Mouse (Mus musculus) lung, postnatal 0 days (tissue): ENCODE results near the gene Birc3. TPM values are rescaled to one million over a fixed set of nuclear protein-coding genes. Genes with fewer than 3 reads are reported as not detected.
"Not testable (repeated sequence)": the region's sequence is repeated elsewhere in the genome, so short reads cannot be mapped to it uniquely, and the experiment has no call there.

Experiments
- ATAC-seq: fragments of 200-750 bp; cut with Nextera tagmentation; 2 replicates; pipeline ENCODE4 v1.8.0; 2017; ENCODE audit warnings: moderate library complexity
- DNase-seq: peaks from one replicate; pipeline ENCODE4 v3.0.0-alpha.2; 2016; ENCODE audit warnings: low spot score
- H3K27ac ChIP-seq: fragments of 300-500 bp; sonication (generic); 2 replicates; pipeline ENCODE4 v1.5.1; 2014; ENCODE audit warnings: antibody characterized with exemption, mild to moderate bottlenecking, low read length, mixed read lengths
- H3K27me3 ChIP-seq: fragments of 300-500 bp; sonication (generic); replicated peaks from 2 replicates; pipeline ENCODE4 v1.6.1; 2014; ENCODE audit warnings: low read length, mixed read lengths; ENCODE audit not compliant: insufficient read depth
- H3K36me3 ChIP-seq: fragments of 300-500 bp; sonication (generic); 2 replicates; pipeline ENCODE4 v1.6.1; 2014; ENCODE audit warnings: low read length, mixed read lengths; ENCODE audit not compliant: insufficient read depth
- H3K4me1 ChIP-seq: fragments of 300-500 bp; sonication (generic); 2 replicates; pipeline ENCODE4 v1.6.1; 2014; ENCODE audit warnings: antibody characterized with exemption, low read depth, low read length, mixed read lengths; ENCODE audit not compliant: insufficient read depth
- H3K4me2 ChIP-seq: fragments of 300-500 bp; sonication (generic); replicated peaks from 2 replicates; pipeline ENCODE4 v1.6.1; 2014; ENCODE audit warnings: low read depth, mild to moderate bottlenecking, low read length, moderate library complexity, mixed read lengths
- H3K4me3 ChIP-seq: fragments of 300-500 bp; sonication (generic); 2 replicates; pipeline ENCODE4 v1.5.1; 2014; ENCODE audit warnings: low read depth, low read length
- H3K9ac ChIP-seq: fragments of 300-500 bp; sonication (generic); replicated peaks from 2 replicates; pipeline ENCODE4 v1.6.1; 2014; ENCODE audit warnings: low read depth, mild to moderate bottlenecking
- H3K9me3 ChIP-seq: fragments of 300-500 bp; sonication (generic); 2 replicates; pipeline ENCODE4 v1.6.1; 2016; ENCODE audit warnings: low read length, mixed read lengths
- CTCF ChIP-seq: IDR thresholded peaks from 2 replicates; pipeline ENCODE4 v1.5.1; 2016; ENCODE audit warnings: antibody characterized with exemption, mild to moderate bottlenecking
- EP300 ChIP-seq: IDR thresholded peaks from 2 replicates; pipeline ENCODE4 v1.6.1; 2016; ENCODE audit warnings: antibody characterized with exemption, mild to moderate bottlenecking, control low read depth
- WGBS: fragments of 180-500 bp; shearing (Covaris S2); extraction: QIAGEN DNeasy Blood & Tissue Kit; methylation state at CpG from one replicate; pipeline ENCODE4 v1.1.7; 2014; 5-methylcytosine and 5-hydroxymethylcytosine counted together
- polyA plus RNA-seq: library from polyadenylated mRNA; unstranded; fragments of >200 nt; fragmentation: Nextera tagmentation; extraction: Ambion mirVana; gene quantifications from 2 replicates; pipeline ENCODE4 v1.2.1, GENCODE M21; 2015

Gene Birc3
- polyA plus RNA-seq, 1 experiment from 2014 or later, result 23.2 TPM

DNA sequence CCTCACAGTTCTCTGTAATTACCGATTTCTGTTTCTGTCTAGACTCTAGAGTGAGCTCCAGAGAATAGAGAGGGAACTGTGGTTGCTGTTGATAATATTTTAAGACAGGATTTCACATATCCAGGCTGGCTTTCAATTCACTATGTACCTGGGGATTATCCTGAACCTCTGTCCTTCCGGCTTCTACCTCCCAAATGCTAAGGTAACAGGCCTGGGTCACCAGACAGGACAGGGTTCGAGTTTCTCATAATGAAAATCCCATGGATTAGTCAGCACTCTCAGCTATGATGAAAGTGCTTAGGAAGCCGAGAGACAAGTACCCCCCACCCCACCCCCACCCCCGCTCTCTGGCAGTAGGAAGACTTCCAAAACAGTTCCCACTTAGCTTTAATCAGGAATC is 30.8 kb upstream of the Birc3 start:
- no peak overlapping the region for H3K4me3 ChIP-seq
- no peaks in the 10 kb centered on the region for H3K4me1 ChIP-seq
- TF ChIP-seq CTCF, result no peak
- no peak for TF ChIP-seq EP300
- no peak overlapping the region for H3K4me2 ChIP-seq
- no peak overlapping the region for H3K27ac ChIP-seq
- WGBS, result 49% methylated on average over 5 of the region's 5 CpGs
- DNase-seq (no peak), ATAC-seq (no peak)
- H3K36me3 ChIP-seq, result no peaks in the 10 kb centered on the region
- no peaks in the 10 kb centered on the region for H3K9me3 ChIP-seq
- H3K9ac ChIP-seq, result no peak overlapping the region
- no peaks in the 10 kb centered on the region for H3K27me3 ChIP-seq

DNA sequence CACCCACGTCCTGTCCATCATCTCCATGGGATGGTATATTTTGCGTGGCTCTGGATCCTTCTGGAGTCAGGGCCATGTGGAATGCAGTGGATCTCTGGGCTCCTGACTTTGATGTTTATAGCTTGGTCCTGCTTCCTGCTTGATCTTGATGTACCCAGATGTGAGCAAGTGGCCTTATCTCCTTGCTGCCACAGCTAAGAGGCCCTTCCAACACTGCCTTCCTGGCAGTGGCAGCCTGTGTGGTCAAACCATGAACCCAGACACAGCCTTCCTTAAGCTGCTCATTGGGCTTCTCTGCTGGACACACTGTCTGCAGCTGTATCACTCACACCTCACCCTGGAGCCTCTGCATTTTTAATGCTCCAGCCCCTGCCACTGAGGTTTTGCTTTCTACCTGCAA is 30.3 kb upstream of the Birc3 start:
- ATAC-seq (peak; percentile 20), DNase-seq (no peak)
- WGBS, result 68% methylated on average over 2 of the region's 2 CpGs
- Histone ChIP-seq H3K4me2 (no peak overlapping the region), H3K36me3 (no peaks in the 10 kb centered on the region), H3K4me3 (no peak overlapping the region), H3K4me1 (no peaks in the 10 kb centered on the region), H3K27ac (no peak overlapping the region), H3K9ac (no peak overlapping the region), H3K9me3 (no peaks in the 10 kb centered on the region), H3K27me3 (no peaks in the 10 kb centered on the region)
- no peak for TF ChIP-seq CTCF
- TF ChIP-seq EP300, result no peak

DNA sequence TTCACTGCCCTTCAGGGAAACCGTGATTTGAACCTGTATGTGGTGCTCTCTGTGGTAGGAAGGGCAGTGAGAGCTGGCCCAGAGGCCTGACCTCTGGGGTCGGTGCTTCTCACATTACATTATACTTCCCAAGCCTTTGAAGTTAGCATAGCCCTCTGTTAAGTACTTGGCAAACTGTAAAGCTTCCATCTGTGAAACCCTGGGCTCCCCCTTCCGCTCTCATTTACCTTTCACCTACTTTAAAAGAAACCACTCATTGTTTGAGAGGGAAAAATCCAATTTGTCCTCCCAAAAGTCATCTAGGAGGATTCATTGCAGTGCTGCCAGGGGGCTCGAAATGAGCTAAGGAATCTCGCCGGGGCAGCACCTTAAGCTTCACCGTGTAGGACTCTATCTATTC is 29.3 kb upstream of the Birc3 start:
- Histone ChIP-seq H3K36me3 (no peaks in the 10 kb centered on the region), H3K27me3 (no peaks in the 10 kb centered on the region), H3K4me2 (no peak overlapping the region), H3K4me1 (no peaks in the 10 kb centered on the region), H3K27ac (no peak overlapping the region), H3K9me3 (no peaks in the 10 kb centered on the region), H3K9ac (no peak overlapping the region), H3K4me3 (no peak overlapping the region)
- 19% methylated on average over 7 of the region's 7 CpGs for WGBS
- DNase-seq (peak; percentile 71), ATAC-seq (peak; percentile 79)
- TF ChIP-seq CTCF, result no peak
- TF ChIP-seq EP300, result no peak

DNA sequence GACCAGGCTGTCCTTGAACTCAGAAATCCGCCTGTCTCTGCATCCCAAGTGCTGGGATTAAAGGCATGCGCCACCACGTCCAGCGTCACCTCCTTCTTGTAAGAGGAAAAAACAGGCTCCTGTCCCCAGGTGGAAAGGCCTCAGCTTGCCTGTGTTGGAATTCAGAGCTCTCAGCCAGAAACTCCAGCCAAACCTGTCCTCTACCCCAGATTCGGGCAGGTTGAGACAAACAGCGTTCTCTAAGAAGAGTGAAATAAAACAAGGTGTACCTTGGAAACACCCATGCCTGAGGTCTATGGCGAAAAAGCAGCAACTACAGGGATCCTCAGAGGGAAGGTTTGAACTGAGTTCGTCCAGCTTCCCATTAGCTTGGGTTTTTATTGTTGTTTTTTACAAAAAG is 28.0 kb upstream of the Birc3 start:
- Histone ChIP-seq H3K4me2 (no peak overlapping the region), H3K4me1 (no peaks in the 10 kb centered on the region), H3K9me3 (no peaks in the 10 kb centered on the region), H3K27ac (no peak overlapping the region), H3K4me3 (no peak overlapping the region), H3K9ac (no peak overlapping the region), H3K36me3 (no peaks in the 10 kb centered on the region), H3K27me3 (no peaks in the 10 kb centered on the region)
- 84% methylated on average over 8 of the region's 8 CpGs for WGBS
- TF ChIP-seq CTCF, result no peak
- TF ChIP-seq EP300, result no peak
- DNase-seq (no peak), ATAC-seq (no peak)

DNA sequence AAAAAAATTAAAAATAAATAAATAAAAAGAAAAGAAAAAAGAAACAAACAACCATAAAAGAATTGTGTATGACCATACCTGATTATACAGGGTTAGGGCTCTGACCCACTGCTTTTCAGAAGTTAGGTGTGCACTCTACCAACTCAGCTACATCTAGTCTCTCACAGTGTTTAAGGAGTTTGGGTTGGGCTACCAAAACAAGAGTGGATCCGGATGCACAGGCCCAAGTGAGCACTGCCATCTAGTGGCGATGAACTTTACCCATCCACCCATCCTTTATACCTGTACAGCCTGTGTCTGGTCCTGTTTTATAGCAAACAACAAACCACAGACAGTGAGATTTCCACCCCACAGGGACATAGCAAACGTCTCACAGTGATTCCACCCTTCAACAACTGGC is 24.5 kb upstream of the Birc3 start:
- no peaks in the 10 kb centered on the region for H3K36me3 ChIP-seq
- ATAC-seq (peak; percentile 76), DNase-seq (peak; percentile 81)
- 2% methylated on average over 3 of the region's 3 CpGs for WGBS
- H3K4me2 ChIP-seq, result no peak overlapping the region
- H3K27ac ChIP-seq, result no peak overlapping the region
- H3K9me3 ChIP-seq, result no peaks in the 10 kb centered on the region
- H3K4me3 ChIP-seq, result no peak overlapping the region
- H3K4me1 ChIP-seq, result no peaks in the 10 kb centered on the region
- H3K27me3 ChIP-seq, result no peaks in the 10 kb centered on the region
- peak; percentile 94 for TF ChIP-seq CTCF
- no peak for TF ChIP-seq EP300
- H3K9ac ChIP-seq, result no peak overlapping the region

- not testable (repeated sequence) for H3K9ac ChIP-seq, H3K4me3 ChIP-seq, ATAC-seq, DNase-seq, H3K9me3 ChIP-seq, H3K4me2 ChIP-seq, H3K27ac ChIP-seq, H3K27me3 ChIP-seq, H3K36me3 ChIP-seq, H3K4me1 ChIP-seq
- WGBS, result 97% methylated on average over 1 of the region's 1 CpGs
These were observed 18.8 kb upstream of the Birc3 start for GRCm38 (mm10) chr9:7891796-7892195.

- no peak overlapping the region for H3K9ac ChIP-seq
- TF ChIP-seq CTCF (no peak), EP300 (no peak)
- H3K4me1 ChIP-seq, result no peaks in the 10 kb centered on the region
- no peak overlapping the region for H3K27ac ChIP-seq
- no peaks in the 10 kb centered on the region for H3K9me3 ChIP-seq
- no peak overlapping the region for H3K4me3 ChIP-seq
- no peak for DNase-seq
- WGBS, result 38% methylated on average over 1 of the region's 1 CpGs
- no peaks in the 10 kb centered on the region for H3K36me3 ChIP-seq
- no peak overlapping the region for H3K4me2 ChIP-seq
- H3K27me3 ChIP-seq, result no peaks in the 10 kb centered on the region
- ATAC-seq, result no peak
These were observed 18.2 kb upstream of the Birc3 start for GRCm38 (mm10) chr9:7891177-7891576.
